In the genomic region with DNA sequence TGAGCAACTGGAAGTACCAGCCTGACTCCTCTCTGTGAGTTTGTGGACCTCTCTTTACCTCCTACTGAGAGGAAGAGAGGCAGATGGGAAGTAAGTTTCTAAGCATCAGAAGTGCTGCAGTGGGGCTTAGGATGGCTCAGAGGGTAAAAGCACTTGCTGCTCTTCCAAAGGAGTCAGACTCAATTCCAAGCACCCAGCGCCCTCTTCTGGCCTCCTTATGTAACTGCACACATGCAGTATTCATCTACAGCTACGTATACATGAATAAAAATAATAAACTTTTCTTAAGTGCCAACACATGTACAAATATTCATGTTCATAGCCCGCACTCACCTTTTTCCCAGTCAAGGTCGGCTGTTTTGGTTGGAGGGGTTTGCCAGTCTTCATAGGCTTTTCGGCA, we compare ENCODE assay signal across 17 mouse cellular contexts. TPM values are rescaled to one million over a fixed set of nuclear protein-coding genes. Genes with fewer than 3 reads are reported as not detected.
A peak's percentile ranks its signal among the peaks of the same experiment; 100 is the strongest.
DNase-seq lines count a peak whose midpoint lies in the region; ATAC-seq and TF ChIP-seq lines count a peak whose summit lies in the region.
"Had no signal": no experiment of that assay in that cellular context is flagged by ENCODE, and none has a peak within 500 bp of the region (broad histone marks: within the 10 kb centered on the region; RNA-seq: fewer than 3 reads in every experiment).

No protein-coding gene starts in this region.

- H3K4me1 ChIP-seq in midbrain, postnatal 0 days (ENCODE audit: insufficient read depth, low read length), result no peaks in the 10 kb centered on the region
- H3K4me1 ChIP-seq in midbrain, embryonic 15.5 days, result peaks cover 8% of the 10 kb centered on the region
- peaks cover 6% of the 10 kb centered on the region; the same call in 1 of the 2 replicates for H3K4me1 ChIP-seq in small intestine, adult 2 months (ENCODE audit: control insufficient read depth, insufficient read depth, insufficient read length, low read length)

- no peaks in the 10 kb centered on the region for H3K9me3 ChIP-seq in midbrain, postnatal 0 days (ENCODE audit: low read length)
- no peaks in the 10 kb centered on the region for H3K9me3 ChIP-seq in midbrain, embryonic 15.5 days
- H3K9me3 ChIP-seq: forebrain, embryonic 10.5 days; limb, embryonic 15.5 days; neural tube, embryonic 12.5 days had no signal

- CTCF ChIA-PET in Patski (lab: Charles Lee), result interaction anchor here (2.0 kb wide), 1 partner anchor 12 kb away, joined by 12 read pairs; no protein-coding TSS in a partner anchor

- no peak overlapping the region for H3K4me2 ChIP-seq in midbrain, postnatal 0 days (ENCODE audit: low read depth, low read length, poor library complexity, severe bottlenecking)
- no peak overlapping the region for H3K4me2 ChIP-seq in midbrain, embryonic 15.5 days
- H3K4me2 ChIP-seq: limb, embryonic 15.5 days; neural tube, embryonic 12.5 days had no signal

- TF ChIP-seq POLR2A in small intestine, adult 2 months (IDR thresholded peaks at IDR 0.05; ENCODE audit: low read depth, low read length), result no peak

- no peaks in the 10 kb centered on the region for H3K27me3 ChIP-seq in midbrain, postnatal 0 days (ENCODE audit: insufficient read depth, low read length)
- H3K27me3 ChIP-seq in midbrain, embryonic 15.5 days (replicated peaks), result no peaks in the 10 kb centered on the region
- H3K27me3 ChIP-seq in Patski, result peaks cover 7% of the 10 kb centered on the region
- H3K27me3 ChIP-seq in small intestine, adult 2 months (ENCODE audit: control insufficient read depth, insufficient read depth, low read length), result no peaks in the 10 kb centered on the region
- H3K27me3 ChIP-seq: limb, embryonic 15.5 days; neural tube, embryonic 12.5 days had no signal

- H3K4me3 ChIP-seq in midbrain, postnatal 0 days (ENCODE audit: low read depth, low read length), result no peak overlapping the region
- H3K4me3 ChIP-seq in midbrain, embryonic 15.5 days, result no peak overlapping the region
- no peak overlapping the region for H3K4me3 ChIP-seq in small intestine, adult 2 months (ENCODE audit: low read depth, low read length)
- H3K4me3 ChIP-seq: forebrain, embryonic 10.5 days; limb, embryonic 15.5 days; neural tube, embryonic 12.5 days had no signal

- TF ChIP-seq CTCF in midbrain, postnatal 0 days (IDR thresholded peaks at IDR 0.05), result peak; percentile 78
- peak; percentile 38 for TF ChIP-seq CTCF in Patski (IDR thresholded peaks at IDR 0.05)
- TF ChIP-seq CTCF in small intestine, adult 2 months (IDR thresholded peaks at IDR 0.05; ENCODE audit: extremely low read depth, insufficient read length, insufficient replicate concordance, low read depth, low read length), result peak; percentile 24; the same call in 1 of the 2 replicates

- no peak overlapping the region for H3K27ac ChIP-seq in midbrain, postnatal 0 days (ENCODE audit: low read depth, low read length)
- H3K27ac ChIP-seq in midbrain, embryonic 15.5 days, result no peak overlapping the region
- H3K27ac ChIP-seq in small intestine, adult 2 months (ENCODE audit: insufficient read depth, low read depth, low read length), result no peak overlapping the region
- H3K27ac ChIP-seq: forebrain, embryonic 10.5 days; limb, embryonic 15.5 days; neural tube, embryonic 12.5 days had no signal

- in situ Hi-C loops in Patski (cut with MboI; ENCODE audit: low pct_unique_long_range_greater_than_20kb), result no loop called here

- no peak overlapping the region for H3K9ac ChIP-seq in midbrain, postnatal 0 days (replicated peaks; ENCODE audit: low read length, poor library complexity, severe bottlenecking)
- H3K9ac ChIP-seq in midbrain, embryonic 15.5 days, result no peak overlapping the region
- H3K9ac ChIP-seq: limb, embryonic 15.5 days; neural tube, embryonic 12.5 days had no signal

- H3K36me3 ChIP-seq in midbrain, postnatal 0 days (ENCODE audit: insufficient read depth, low read length), result no peaks in the 10 kb centered on the region
- no peaks in the 10 kb centered on the region for H3K36me3 ChIP-seq in midbrain, embryonic 15.5 days (replicated peaks)
- H3K36me3 ChIP-seq in small intestine, adult 2 months (ENCODE audit: control insufficient read depth, insufficient read depth, low read length), result peaks cover 5% of the 10 kb centered on the region; the same call in 1 of the 2 replicates
- H3K36me3 ChIP-seq: neural tube, embryonic 12.5 days had no signal

- DNase-seq in heart, adult 11 months, result peak; percentile 46
- no peak for DNase-seq in heart, adult 8-10 months (ENCODE audit: low spot score)
- DNase-seq in midbrain, postnatal 0 days (ENCODE audit: low spot score), result peak; percentile 18
- no peak for DNase-seq in Patski (ENCODE audit: low read depth, low spot score)
- DNase-seq in adrenal gland, postnatal 4 days (ENCODE audit: low spot score in 2 of 2), result no peak
- DNase-seq in kidney, postnatal 25 days, result no peak
- DNase-seq: adrenal gland, adult 8-10 months; cerebellum, adult 11 months; embryo, embryonic 11 days; gastrocnemius, postnatal 25 days; heart, postnatal 36 days; kidney, adult 18-20 months had no signal

- WGBS in midbrain, postnatal 0 days, result 75% methylated on average over 5 of the region's 5 CpGs
- 75% methylated on average over 5 of the region's 5 CpGs for WGBS in midbrain, embryonic 15.5 days
- 76% methylated on average over 5 of the region's 5 CpGs for WGBS in small intestine, adult 2 months

- POLR2A ChIA-PET in Patski (lab: Charles Lee), result no interaction called here

- ATAC-seq in midbrain, postnatal 0 days (ENCODE audit: low FRiP score), result no peak
- no peak for ATAC-seq in midbrain, embryonic 15.5 days (replicated peaks)
- no peak for ATAC-seq in Patski

RNA-seq across cellular contexts. Expression of a gene that starts 1.7 kb away (rescaled TPM):
- total RNA-seq in heart, adult 8-10 months (2022), result 10 to 100 TPM; 77.5 to 93.9 (median 90.6) TPM
- 51.9 TPM in 2 replicates for total RNA-seq in midbrain, postnatal 0 days (2014; rRNA removed)
- 74.3 and 79.3 TPM in 2 replicates for polyA plus RNA-seq in midbrain, postnatal 0 days (2015; fragmentation: Nextera tagmentation; extraction: Ambion mirVana)
- 37.4 and 43.8 TPM in 2 replicates for polyA plus RNA-seq in midbrain, embryonic 15.5 days (2015; fragmentation: Nextera tagmentation; extraction: Ambion mirVana)
- polyA plus RNA-seq in Patski (2021), result 32.4 TPM
- 6.7 and 7.5 TPM in 2 replicates for polyA plus RNA-seq in small intestine, adult 2 months (2012; rRNA removed)
- 10 to 100 TPM; 49.8 to 54.2 TPM for total RNA-seq in adrenal gland, postnatal 4 days (2021)

RNA-seq across cellular contexts. Expression of a gene that starts 9.2 kb away (rescaled TPM):
- total RNA-seq in heart, adult 8-10 months (2022), result 10 to 100 TPM; 28.0 to 30.8 (median 30.1) TPM
- total RNA-seq in midbrain, postnatal 0 days (2014; rRNA removed), result 16.5 and 21.3 TPM in 2 replicates
- 55.4 and 58.3 TPM in 2 replicates for polyA plus RNA-seq in midbrain, postnatal 0 days (2015; fragmentation: Nextera tagmentation; extraction: Ambion mirVana)
- 65.3 and 66.8 TPM in 2 replicates for polyA plus RNA-seq in midbrain, embryonic 15.5 days (2015; fragmentation: Nextera tagmentation; extraction: Ambion mirVana)
- 55.8 TPM for polyA plus RNA-seq in Patski (2021)
- 0.71 and 2.3 TPM in 2 replicates for polyA plus RNA-seq in small intestine, adult 2 months (2012; rRNA removed)
- total RNA-seq in adrenal gland, postnatal 4 days (2021), result 10 to 100 TPM; 50.2 to 53.5 TPM

RNA-seq across cellular contexts. Expression of a gene that starts 49.7 kb away (rescaled TPM):
- 1 to 10 TPM; 3.6 to 5.2 (median 4.0) TPM for total RNA-seq in heart, adult 8-10 months (2022)
- total RNA-seq in midbrain, postnatal 0 days (2014; rRNA removed), result 15.0 and 15.9 TPM in 2 replicates
- 21.4 and 22.4 TPM in 2 replicates for polyA plus RNA-seq in midbrain, postnatal 0 days (2015; fragmentation: Nextera tagmentation; extraction: Ambion mirVana)
- 9.7 and 10.0 TPM in 2 replicates for polyA plus RNA-seq in midbrain, embryonic 15.5 days (2015; fragmentation: Nextera tagmentation; extraction: Ambion mirVana)
- not detected for polyA plus RNA-seq in Patski (2021)
- 2.9 and 5.9 TPM in 2 replicates for polyA plus RNA-seq in small intestine, adult 2 months (2012; rRNA removed)
- total RNA-seq in adrenal gland, postnatal 4 days (2021), result 10 to 100 TPM; 17.6 to 20.7 TPM

Comparison
In these comparisons a context has a peak if more than half of its experiments do, and no peak if none do; other contexts are left out.
1. DNase-seq: peak in heart, adult 11 months (single experiment) and midbrain, postnatal 0 days (single experiment); none in heart, adult 8-10 months (single experiment), Patski (single experiment), adrenal gland, postnatal 4 days (0 of 2) and kidney, postnatal 25 days (0 of 2).
2. CTCF ChIP-seq: peak in every context shown above with its lines; median percentile 78 in midbrain, postnatal 0 days; 38 in Patski; 24 in small intestine, adult 2 months.
3. RNA of a gene that starts 9.2 kb away (polyA plus RNA-seq): 65.3 to 66.8 TPM in midbrain, embryonic 15.5 days, 55.4 to 58.3 TPM in midbrain, postnatal 0 days and 55.8 TPM in Patski (single experiment); 0.71 to 2.3 TPM in small intestine, adult 2 months; every median in the first group is over 10 times any median in the second.